Mouse (Mus musculus) layer of hippocampus, adult 8-10 months (tissue): ENCODE measurements at regions not wholly inside any gene's neighbourhood (a gene's known extent, or its start where the extent isn't known, plus 50 kb on each side); places are given as distances from the start of the nearest gene placed in this dataset.

Experiments
- DNase-seq, 2 experiments: peaks; one replicate each; pipeline ENCODE4 v3.0.0; 2022; ENCODE audit warnings: low spot score in 2 of 2

GRCm38 (mm10) chr1:88575917-88576669 is 66.2 kb upstream of the Glrp1 start:
- DNase-seq = no peak

GRCm38 (mm10) chr1:88575291-88575690 is 65.4 kb upstream of the Glrp1 start:
- no peak for DNase-seq

GRCm38 (mm10) chr1:88572161-88572560 is 62.3 kb upstream of the Glrp1 start:
- DNase-seq = no peak

GRCm38 (mm10) chr1:88568447-88569053 is 58.7 kb upstream of the Glrp1 start:
- no peak for DNase-seq

- no peak for DNase-seq
Observed at GRCm38 (mm10) chr1:88567198-88567597, 57.3 kb upstream of the Glrp1 start.

GRCm38 (mm10) chr1:88566426-88566825 is 56.6 kb upstream of the Glrp1 start:
- DNase-seq = no peak

- DNase-seq = no peak
Observed at GRCm38 (mm10) chr1:88564825-88565224, 55.0 kb upstream of the Glrp1 start.

- peak; percentile 53 to 83 for DNase-seq
Observed at GRCm38 (mm10) chr1:88562361-88562760, 52.5 kb upstream of the Glrp1 start.

GRCm38 (mm10) chr1:88560771-88561170 is 50.9 kb upstream of the Glrp1 start:
- DNase-seq = no peak
